Mouse (Mus musculus) lung, postnatal 0 days (tissue): ENCODE measurements at regions not wholly inside any gene's neighbourhood (a gene's known extent, or its start where the extent isn't known, plus 50 kb on each side); places are given as distances from the start of the nearest gene placed in this dataset.

Experiments used
- CTCF ChIP-seq: IDR thresholded peaks from 2 replicates; pipeline ENCODE4 v1.5.1; 2016; ENCODE audit warnings: antibody characterized with exemption, mild to moderate bottlenecking
- EP300 ChIP-seq: IDR thresholded peaks from 2 replicates; pipeline ENCODE4 v1.6.1; 2016; ENCODE audit warnings: antibody characterized with exemption, mild to moderate bottlenecking, control low read depth

DNA sequence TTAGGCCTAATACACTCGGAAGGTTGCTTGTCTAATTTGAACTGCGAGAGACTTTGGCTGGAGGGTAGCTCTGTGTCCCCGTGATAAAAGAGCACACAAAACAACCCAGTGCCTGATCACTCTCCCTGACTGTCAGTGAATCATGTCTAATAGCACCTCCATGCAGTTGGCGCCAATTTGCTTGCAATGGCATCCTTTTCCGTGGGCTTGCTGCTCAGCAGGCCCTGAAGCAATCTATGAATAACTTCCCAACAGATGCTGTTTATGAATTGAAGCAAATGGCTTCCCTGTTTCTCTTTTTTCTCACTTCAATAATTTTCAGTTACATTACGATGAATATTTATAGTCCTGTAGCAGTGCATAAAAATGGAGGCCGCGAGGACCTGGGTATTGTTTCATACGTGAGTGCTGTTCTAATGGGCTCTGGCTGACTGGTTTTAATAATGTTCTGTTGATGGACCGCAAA, 112.9 kb upstream of the Fam19a1 start:
- TF ChIP-seq CTCF: no peak
- no peak for TF ChIP-seq EP300
